Mouse (Mus musculus) urinary bladder, postnatal 25 days (tissue): ENCODE data around the gene Rpl13a.
"Not testable (repeated sequence)": the region's sequence is repeated elsewhere in the genome, so short reads cannot be mapped to it uniquely, and the experiment has no call there.

Experiments
- DNase-seq: peaks from one replicate; pipeline ENCODE4 v3.0.0; 2022; ENCODE audit warnings: low spot score

Gene Rpl13a

GRCm38 (mm10) chr7:45135370-45135769 lies 6.8 kb upstream of the Rpl13a start:
- DNase-seq: no peak

GRCm38 (mm10) chr7:45134544-45135026 lies 6.0 kb upstream of the Rpl13a start:
- no peak for DNase-seq

- no peak for DNase-seq
Measured at GRCm38 (mm10) chr7:45133446-45134159, 5.0 kb upstream of the Rpl13a start.

- no peak for DNase-seq
Measured at GRCm38 (mm10) chr7:45131850-45132249, 3.3 kb upstream of the Rpl13a start.

- DNase-seq: no peak
Measured at GRCm38 (mm10) chr7:45129776-45130512, 1.4 kb upstream of the Rpl13a start.

GRCm38 (mm10) chr7:45129318-45129717 lies 757 bp upstream of the Rpl13a start:
- no peak for DNase-seq

- DNase-seq: no peak
Measured at GRCm38 (mm10) chr7:45127700-45128224, 799 bp downstream of the Rpl13a start.

- DNase-seq: no peak
Measured at GRCm38 (mm10) chr7:45126844-45127699, 1.5 kb downstream of the Rpl13a start.

GRCm38 (mm10) chr7:45126147-45126843 lies 2.3 kb downstream of the Rpl13a start:
- DNase-seq: no peak

GRCm38 (mm10) chr7:45125649-45126048 lies 2.9 kb downstream of the Rpl13a start:
- not testable (repeated sequence) for DNase-seq

GRCm38 (mm10) chr7:45125144-45125600 lies 3.4 kb downstream of the Rpl13a start:
- DNase-seq: no peak

GRCm38 (mm10) chr7:45124224-45125143 lies 4.1 kb downstream of the Rpl13a start, which contains the start of gene Rps11:
Gene Rps11, minus strand, starts transcription at chr7:45124439.
- DNase-seq: peak; percentile 96

- no peak for DNase-seq
Measured at GRCm38 (mm10) chr7:45123186-45123570, 5.4 kb downstream of the Rpl13a start.

- no peak for DNase-seq
Measured at GRCm38 (mm10) chr7:45122561-45123185, 5.9 kb downstream of the Rpl13a start.

- no peak for DNase-seq
Measured at GRCm38 (mm10) chr7:45121966-45122365, 6.6 kb downstream of the Rpl13a start.

- no peak for DNase-seq
Measured at GRCm38 (mm10) chr7:45121404-45121803, 7.2 kb downstream of the Rpl13a start.

GRCm38 (mm10) chr7:45119780-45120709 lies 8.5 kb downstream of the Rpl13a start:
- DNase-seq: no peak

GRCm38 (mm10) chr7:45118336-45118735 lies 10.2 kb downstream of the Rpl13a start:
- DNase-seq: no peak

GRCm38 (mm10) chr7:45117566-45117965 lies 11.0 kb downstream of the Rpl13a start:
- no peak for DNase-seq
